Mouse (Mus musculus) erythroblast, embryonic 14.5 days (primary cell): ENCODE measurements around the gene Elmsan1.

Experiments
- GATA1 ChIP-seq: IDR thresholded peaks from 2 replicates; pipeline ENCODE4 v1.6.1; 2012; ENCODE audit warnings: low read length, inconsistent platforms, mixed read lengths
- TAL1 ChIP-seq: IDR thresholded peaks from 3 replicates; pipeline ENCODE4 v1.6.1; 2012; ENCODE audit warnings: low read length, inconsistent platforms, mixed read lengths

DNA sequence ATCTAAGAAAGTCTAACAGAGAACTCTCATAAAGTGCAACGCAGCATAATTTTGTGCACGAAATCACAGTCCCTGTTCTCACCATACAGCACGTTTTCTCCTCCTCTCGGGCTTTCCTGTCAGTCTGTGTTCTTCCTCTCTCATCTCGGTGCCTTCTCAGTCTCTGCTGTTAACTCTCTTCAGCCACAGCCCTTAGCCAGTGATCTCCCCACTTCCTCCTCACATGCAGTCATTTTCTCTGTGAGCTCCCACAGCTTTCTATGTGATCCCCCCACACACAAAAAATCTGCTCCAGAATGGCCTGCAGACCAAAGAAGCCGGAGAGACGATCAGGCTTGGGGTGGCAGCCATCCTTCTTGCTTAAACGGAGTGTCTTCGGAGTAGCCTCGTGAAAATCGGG, 9.6 kb downstream of the Elmsan1 start:
- TF ChIP-seq TAL1 = no peak
- TF ChIP-seq GATA1 = no peak
